Mouse (Mus musculus) testis, adult 2 months (tissue): ENCODE results near the gene Nipsnap1.

Source experiments
- CTCF ChIP-seq: fragments of 200-500 bp; IDR thresholded peaks from 2 replicates; pipeline ENCODE4 v1.5.1; 2012; ENCODE audit warnings: low read depth, mild to moderate bottlenecking, inconsistent platforms, low read length, moderate library complexity; ENCODE audit not compliant: control insufficient read depth, insufficient read depth, insufficient replicate concordance
- POLR2A ChIP-seq: fragments of 200-500 bp; IDR thresholded peaks from 2 replicates; pipeline ENCODE4 v1.6.1; 2012; ENCODE audit warnings: low read depth, mild to moderate bottlenecking, inconsistent platforms, low read length, moderate library complexity; ENCODE audit not compliant: control insufficient read depth

- no peak for TF ChIP-seq CTCF
- no peak for TF ChIP-seq POLR2A
These were observed 57.4 kb downstream of the Nipsnap1 start for GRCm38 (mm10) chr11:4931009-4931601.
